Mouse (Mus musculus) forebrain, embryonic 10.5 days (tissue): ENCODE measurements around the gene Fuca1. TPM values are rescaled to one million over a fixed set of nuclear protein-coding genes. Genes with fewer than 3 reads are reported as not detected.

Source experiments
- DNase-seq: peaks from one replicate; pipeline ENCODE4 v3.0.0-alpha.2; 2017; ENCODE audit warnings: low spot score; ENCODE audit errors: extremely low spot score
- H3K27ac ChIP-seq: fragments of 300-500 bp; sonication (generic); 2 replicates; pipeline ENCODE4 v1.5.1; 2016; ENCODE audit warnings: mild to moderate bottlenecking
- H3K27me3 ChIP-seq: fragments of 300-500 bp; sonication (generic); 2 replicates; pipeline ENCODE4 v1.6.1; 2016; ENCODE audit warnings: mild to moderate bottlenecking; ENCODE audit not compliant: poor library complexity, severe bottlenecking
- H3K36me3 ChIP-seq: fragments of 300-500 bp; sonication (generic); replicated peaks from 2 replicates; pipeline ENCODE4 v1.6.1; 2016; ENCODE audit warnings: mild to moderate bottlenecking, moderate library complexity
- H3K4me1 ChIP-seq: fragments of 300-500 bp; sonication (generic); 2 replicates; pipeline ENCODE4 v1.6.1; 2016
- H3K4me3 ChIP-seq: fragments of 300-500 bp; sonication (generic); 2 replicates; pipeline ENCODE4 v1.5.1; 2016; ENCODE audit warnings: mild to moderate bottlenecking, moderate library complexity
- H3K9me3 ChIP-seq: fragments of 300-500 bp; sonication (generic); 2 replicates; pipeline ENCODE4 v1.6.1; 2016; ENCODE audit warnings: mild to moderate bottlenecking, moderate library complexity
- WGBS: fragments of 180-500 bp; shearing (Covaris S2); methylation state at CpG from one replicate; pipeline ENCODE4 v1.1.7; 2016; 5-methylcytosine and 5-hydroxymethylcytosine counted together
- polyA plus RNA-seq: library from polyadenylated mRNA; unstranded; fragments of >200 nt; fragmentation: Nextera tagmentation; extraction: Ambion mirVana; gene quantifications from 2 replicates; pipeline ENCODE4 v1.2.1, GENCODE M21; 2016

Fuca1 gene
- polyA plus RNA-seq, 1 experiment from 2014 or later, result 52.4 TPM

DNA sequence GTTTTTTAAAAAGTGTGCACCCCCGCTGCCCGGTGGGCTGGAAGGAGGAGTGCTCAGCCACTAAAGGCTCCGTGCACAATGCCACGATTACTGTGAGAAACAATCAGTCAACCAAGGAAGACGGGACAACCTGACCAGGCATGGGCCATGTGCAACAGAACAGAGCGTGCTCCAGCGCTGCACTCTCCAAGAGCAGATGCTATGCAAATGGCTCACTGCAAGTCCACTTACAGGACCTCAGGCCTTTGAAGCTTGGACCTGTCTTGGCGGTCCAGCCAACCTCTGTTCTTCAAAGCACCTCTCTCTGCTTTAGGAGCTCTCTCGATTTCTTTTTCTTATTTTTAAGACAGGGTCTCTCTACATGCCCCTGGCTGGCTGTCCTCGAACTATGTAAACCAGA, 40.0 kb upstream of the Fuca1 start:
- H3K4me1 ChIP-seq, result peaks cover 41% of the 10 kb centered on the region
- no peak overlapping the region for H3K27ac ChIP-seq
- no peak overlapping the region for H3K4me3 ChIP-seq
- H3K9me3 ChIP-seq, result no peaks in the 10 kb centered on the region
- no peak for DNase-seq
- H3K27me3 ChIP-seq, result no peaks in the 10 kb centered on the region
- H3K36me3 ChIP-seq, result no peaks in the 10 kb centered on the region
- 90% methylated on average over 10 of the region's 10 CpGs for WGBS

DNA sequence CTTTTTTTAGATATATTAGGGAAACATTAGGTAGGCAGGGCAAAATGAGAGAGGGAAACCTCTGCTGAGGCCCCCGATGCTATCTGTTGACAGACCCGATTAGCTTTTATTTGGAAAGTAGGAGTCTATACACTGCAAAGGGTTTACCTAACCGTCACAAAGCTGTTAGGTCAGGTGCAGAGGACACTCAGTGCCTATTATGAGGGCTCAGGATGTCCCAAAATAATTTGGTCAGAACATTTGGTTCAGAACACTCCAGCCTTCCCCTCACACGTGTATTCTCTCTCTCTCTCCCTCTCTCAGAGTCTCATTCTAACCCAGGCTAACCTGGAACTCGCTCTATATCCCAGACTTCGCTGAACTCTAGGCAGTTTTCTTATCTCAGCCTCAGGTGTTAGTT, 38.5 kb upstream of the Fuca1 start:
- no peak for DNase-seq
- no peak overlapping the region for H3K4me3 ChIP-seq
- no peaks in the 10 kb centered on the region for H3K36me3 ChIP-seq
- peaks cover 26% of the 10 kb centered on the region for H3K4me1 ChIP-seq
- 84% methylated on average over 6 of the region's 6 CpGs for WGBS
- no peaks in the 10 kb centered on the region for H3K9me3 ChIP-seq
- H3K27ac ChIP-seq, result no peak overlapping the region
- H3K27me3 ChIP-seq, result no peaks in the 10 kb centered on the region

- peak overlapping the region; percentile 71; the same call in 1 of the 2 replicates for H3K27ac ChIP-seq
- H3K36me3 ChIP-seq, result no peaks in the 10 kb centered on the region
- DNase-seq, result no peak
- 61% methylated on average over 10 of the region's 10 CpGs for WGBS
- H3K9me3 ChIP-seq, result no peaks in the 10 kb centered on the region; the same call in 1 of the 2 replicates
- no peak overlapping the region for H3K4me3 ChIP-seq
- H3K4me1 ChIP-seq, result peaks cover 24% of the 10 kb centered on the region
- H3K27me3 ChIP-seq, result no peaks in the 10 kb centered on the region
Measured at GRCm38 (mm10) chr4:135883401-135883851, 37.1 kb upstream of the Fuca1 start.

GRCm38 (mm10) chr4:135883881-135884516, 36.5 kb upstream of the Fuca1 start:
- Histone ChIP-seq H3K9me3 (no peaks in the 10 kb centered on the region; the same call in 1 of the 2 replicates), H3K36me3 (no peaks in the 10 kb centered on the region), H3K4me3 (no peak overlapping the region), H3K4me1 (peaks cover 24% of the 10 kb centered on the region), H3K27me3 (no peaks in the 10 kb centered on the region), H3K27ac (peak overlapping the region; percentile 71)
- no peak for DNase-seq
- WGBS, result 60% methylated on average over 7 of the region's 7 CpGs

- peak overlapping the region; percentile 71 for H3K27ac ChIP-seq
- H3K9me3 ChIP-seq, result no peaks in the 10 kb centered on the region; the same call in 1 of the 2 replicates
- H3K36me3 ChIP-seq, result no peaks in the 10 kb centered on the region
- 64% methylated on average over 6 of the region's 6 CpGs for WGBS
- H3K27me3 ChIP-seq, result no peaks in the 10 kb centered on the region
- DNase-seq, result no peak
- no peak overlapping the region for H3K4me3 ChIP-seq
- H3K4me1 ChIP-seq, result peaks cover 24% of the 10 kb centered on the region
Measured at GRCm38 (mm10) chr4:135884531-135884930, 36.0 kb upstream of the Fuca1 start.

DNA sequence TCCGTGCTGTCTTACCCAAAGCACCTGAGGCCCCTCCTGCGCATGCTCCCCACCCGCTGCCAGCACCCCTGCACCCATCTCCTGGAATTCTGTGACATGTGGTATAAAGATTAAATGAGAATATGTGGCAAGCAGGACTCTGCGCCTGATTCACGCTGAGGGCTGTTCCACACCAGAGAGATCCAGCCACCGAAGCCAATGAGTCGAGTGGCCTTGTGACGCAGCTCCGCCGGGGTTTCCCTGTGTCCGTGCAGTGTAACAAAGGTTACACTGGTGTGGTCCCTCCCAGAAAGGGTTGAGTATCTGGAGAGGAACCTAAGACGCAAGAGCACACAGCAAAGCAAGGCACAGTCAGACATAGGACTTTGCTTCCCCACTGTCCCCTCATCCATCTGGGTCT, 34.9 kb upstream of the Fuca1 start:
- no peak overlapping the region for H3K27ac ChIP-seq
- WGBS, result 87% methylated on average over 12 of the region's 12 CpGs
- peaks cover 24% of the 10 kb centered on the region for H3K4me1 ChIP-seq
- no peak for DNase-seq
- no peaks in the 10 kb centered on the region for H3K27me3 ChIP-seq
- no peak overlapping the region for H3K4me3 ChIP-seq
- H3K36me3 ChIP-seq, result no peaks in the 10 kb centered on the region
- H3K9me3 ChIP-seq, result no peaks in the 10 kb centered on the region; the same call in 1 of the 2 replicates

DNA sequence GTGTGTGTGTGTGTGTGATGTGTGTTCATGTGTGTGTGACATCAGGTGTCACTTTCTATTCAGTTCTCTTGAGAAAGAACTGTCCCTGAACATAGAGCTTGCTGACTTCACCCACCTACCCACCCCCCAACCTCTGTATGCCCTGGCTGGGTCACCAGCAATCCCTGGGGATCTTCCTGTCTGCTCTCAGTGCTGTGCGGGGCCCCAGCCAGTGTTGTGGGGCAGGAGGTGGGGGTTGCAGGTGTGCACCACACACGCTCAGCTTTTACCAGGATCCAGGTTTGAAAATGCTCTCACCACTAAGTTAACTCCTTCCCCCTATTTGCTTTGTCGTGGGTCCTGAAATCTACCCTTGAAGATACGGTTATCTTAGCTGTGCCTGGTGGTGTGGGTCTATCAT, 34.4 kb upstream of the Fuca1 start:
- no peaks in the 10 kb centered on the region for H3K27me3 ChIP-seq
- DNase-seq, result no peak
- no peaks in the 10 kb centered on the region for H3K36me3 ChIP-seq
- H3K4me3 ChIP-seq, result no peak overlapping the region
- 92% methylated on average over 4 of the region's 4 CpGs for WGBS
- no peaks in the 10 kb centered on the region; the same call in 1 of the 2 replicates for H3K9me3 ChIP-seq
- no peak overlapping the region for H3K27ac ChIP-seq
- peaks cover 24% of the 10 kb centered on the region for H3K4me1 ChIP-seq

- Histone ChIP-seq H3K4me1 (peaks cover 18% of the 10 kb centered on the region), H3K4me3 (no peak overlapping the region), H3K9me3 (no peaks in the 10 kb centered on the region; the same call in 1 of the 2 replicates), H3K27me3 (no peaks in the 10 kb centered on the region), H3K36me3 (no peaks in the 10 kb centered on the region), H3K27ac (no peak overlapping the region)
- DNase-seq, result no peak
- 92% methylated on average over 24 of the region's 24 CpGs for WGBS
Measured at GRCm38 (mm10) chr4:135888448-135889057, 32.0 kb upstream of the Fuca1 start.

GRCm38 (mm10) chr4:135889146-135889883, 31.2 kb upstream of the Fuca1 start:
- Histone ChIP-seq H3K4me1 (peaks cover 10% of the 10 kb centered on the region), H3K27ac (no peak overlapping the region), H3K4me3 (no peak overlapping the region), H3K36me3 (no peaks in the 10 kb centered on the region), H3K27me3 (no peaks in the 10 kb centered on the region), H3K9me3 (no peaks in the 10 kb centered on the region; the same call in 1 of the 2 replicates)
- whole genome bisulfite sequencing, result 85% methylated on average over 7 of the region's 7 CpGs
- DNase-seq, result no peak

DNA sequence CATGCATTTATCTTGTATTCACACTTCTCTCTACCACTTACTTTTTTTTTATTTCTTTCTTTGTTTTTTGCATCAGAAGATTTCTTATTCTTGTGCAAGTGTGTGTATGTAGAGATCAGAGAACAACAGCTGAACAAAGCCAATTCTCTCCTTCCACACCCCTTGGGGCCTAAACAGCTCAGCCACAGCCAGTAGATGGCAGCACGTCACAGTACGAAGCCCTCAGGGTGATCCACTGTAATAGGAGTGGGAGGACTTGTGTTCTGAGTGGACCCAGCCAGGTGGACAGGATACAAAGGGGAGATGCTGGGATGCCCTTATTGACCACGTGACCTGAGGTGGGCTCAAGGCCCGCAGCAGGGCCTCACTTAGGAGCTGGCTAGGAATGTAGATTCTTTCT, 30.7 kb upstream of the Fuca1 start:
- 8% methylated on average over 4 of the region's 4 CpGs for WGBS
- no peaks in the 10 kb centered on the region for H3K36me3 ChIP-seq
- no peaks in the 10 kb centered on the region for H3K27me3 ChIP-seq
- no peak overlapping the region for H3K4me3 ChIP-seq
- peaks cover 5% of the 10 kb centered on the region; the same call in 1 of the 2 replicates for H3K4me1 ChIP-seq
- no peak overlapping the region for H3K27ac ChIP-seq
- DNase-seq, result peak; percentile 60
- no peaks in the 10 kb centered on the region; the same call in 1 of the 2 replicates for H3K9me3 ChIP-seq

DNA sequence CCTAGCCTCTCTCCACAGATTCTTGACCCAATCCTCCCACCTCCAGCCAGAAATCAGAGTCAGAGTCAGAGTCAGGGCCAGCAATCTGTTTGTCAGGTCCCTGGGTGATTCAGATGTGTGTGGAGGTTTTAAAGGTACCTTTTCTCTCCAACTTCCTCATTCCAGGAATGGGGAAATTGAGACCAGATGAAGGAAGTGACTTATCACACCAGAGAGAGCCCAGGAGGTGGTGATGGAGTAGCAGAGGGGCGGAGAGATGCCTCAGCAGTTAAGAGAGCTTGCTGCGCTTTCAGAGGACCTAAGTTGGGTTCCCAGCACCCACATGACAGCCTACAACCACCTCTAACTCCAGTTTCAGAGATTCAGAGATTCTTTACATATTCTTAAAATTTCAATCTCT, 29.0 kb upstream of the Fuca1 start:
- H3K27ac ChIP-seq, result no peak overlapping the region
- H3K27me3 ChIP-seq, result no peaks in the 10 kb centered on the region
- 86% methylated on average over 2 of the region's 2 CpGs for WGBS
- no peaks in the 10 kb centered on the region for H3K36me3 ChIP-seq
- no peak for DNase-seq
- no peaks in the 10 kb centered on the region for H3K4me1 ChIP-seq
- no peak overlapping the region for H3K4me3 ChIP-seq
- no peaks in the 10 kb centered on the region; the same call in 1 of the 2 replicates for H3K9me3 ChIP-seq

DNA sequence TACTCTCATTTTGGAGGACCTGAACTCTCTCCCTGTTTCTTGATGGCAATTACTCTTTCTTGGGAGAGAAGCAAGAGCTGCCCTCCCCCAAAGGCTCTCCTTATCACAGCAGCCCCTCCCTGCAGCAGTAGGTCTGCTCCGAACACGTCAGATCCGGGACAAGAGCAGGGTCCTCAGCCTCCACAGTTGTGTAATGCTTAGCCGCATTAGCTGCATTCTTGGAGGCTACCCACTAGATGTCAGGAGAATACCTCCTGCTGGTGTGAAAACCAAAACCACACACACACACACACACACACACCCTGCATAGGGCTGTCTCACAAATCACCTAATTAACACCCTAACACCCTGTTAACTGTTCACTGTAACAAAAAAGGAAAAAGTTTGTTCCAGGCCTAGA, 27.7 kb upstream of the Fuca1 start:
- Histone ChIP-seq H3K27ac (no peak overlapping the region), H3K27me3 (no peaks in the 10 kb centered on the region), H3K36me3 (no peaks in the 10 kb centered on the region), H3K4me1 (no peaks in the 10 kb centered on the region), H3K9me3 (no peaks in the 10 kb centered on the region; the same call in 1 of the 2 replicates), H3K4me3 (no peak overlapping the region)
- 79% methylated on average over 4 of the region's 4 CpGs for WGBS
- DNase-seq, result no peak
